Mouse (Mus musculus): ENCODE measurements around the gene Ctnna3. TPM values are rescaled to one million over a fixed set of nuclear protein-coding genes. Genes with fewer than 3 reads are reported as not detected.

The Ctnna3 gene
- total and polyA plus RNA-seq, 3 experiments = not detected

DNA sequence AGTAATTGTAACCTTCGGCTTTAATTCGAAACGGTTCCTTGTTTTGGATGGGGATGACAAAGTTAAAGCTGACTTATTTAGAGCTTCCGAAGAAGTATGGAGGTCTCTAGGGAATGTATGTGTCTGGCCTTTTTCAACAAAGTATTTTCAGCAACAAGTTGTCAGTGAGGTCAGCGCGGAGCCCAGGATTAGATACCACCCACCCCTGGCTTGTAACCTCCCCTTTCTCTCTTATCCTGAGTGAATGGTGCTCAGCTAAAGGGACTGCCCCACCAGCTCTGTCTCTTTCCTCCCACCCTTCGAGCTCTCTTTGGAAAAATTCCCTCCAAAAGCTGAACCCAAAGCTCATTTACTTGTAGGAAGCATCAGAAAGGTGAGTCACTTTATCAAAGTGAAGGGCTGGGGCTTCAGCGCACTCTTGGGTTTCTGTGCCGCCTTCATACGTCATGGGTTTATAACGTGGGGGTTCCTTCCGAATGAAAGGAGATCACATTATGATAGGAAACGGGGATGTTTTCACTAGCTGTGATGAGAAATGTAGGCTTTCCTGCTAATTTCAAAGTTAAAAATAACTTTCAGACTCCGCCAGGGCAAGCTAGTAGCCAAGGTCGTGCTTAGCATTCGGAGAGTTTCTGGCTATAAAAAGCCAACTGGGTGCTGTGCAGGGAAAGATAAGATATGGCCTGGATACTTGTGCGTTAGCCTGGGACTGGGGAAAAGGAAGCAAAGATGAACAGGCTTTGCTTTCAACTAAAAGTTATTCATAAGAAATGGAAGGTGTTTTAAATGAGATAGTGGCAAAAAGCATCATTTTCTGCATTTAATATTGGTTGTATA is 27.6 kb downstream of the Ctnna3 start:
- Histone ChIP-seq H3K36me3 (ENCODE audit: control insufficient read depth in 1 of 2, insufficient read depth in 2 of 2, low read length in 2 of 2) (peaks cover 0 to 8% of the 10 kb centered on the region in 2 experiments; a peak in 2 of 4 replicates), H3K9me3 (replicated peaks; ENCODE audit: insufficient read depth, low read length) (no peaks in the 10 kb centered on the region), H3K9ac (ENCODE audit: control insufficient read depth, low read depth, low read length, poor library complexity, severe bottlenecking) (no peak overlapping the region), H3K79me2 (ENCODE audit: control insufficient read depth, insufficient read depth, low read length, poor library complexity) (no peaks in the 10 kb centered on the region), H3K27ac (ENCODE audit: control insufficient read depth, low read depth, low read length) (no peak overlapping the region), H3K27me3 (ENCODE audit: control insufficient read depth in 1 of 2, insufficient read depth in 2 of 2, low read length in 2 of 2) (peaks cover 2 to 6% of the 10 kb centered on the region in 2 experiments), H3K4me3 (ENCODE audit: control insufficient read depth in 1 of 2, insufficient read depth in 1 of 2, low read depth in 2 of 2, low read length in 2 of 2) (no peak overlapping the region), H3K4me1 (ENCODE audit: control insufficient read depth in 1 of 2, insufficient read depth in 2 of 2, low read length in 2 of 2) (peaks cover 4 to 22% of the 10 kb centered on the region in 2 experiments; a peak in 3 of 4 replicates)
- TF ChIP-seq TAL1 (IDR thresholded peaks at IDR 0.05; ENCODE audit: low read length) (peak; percentile 28; the same call in 1 of the 2 replicates), NELFE (IDR thresholded peaks at IDR 0.05; ENCODE audit: low read depth, low read length) (no peak), TCF12 (IDR thresholded peaks at IDR 0.05; ENCODE audit: low read depth, low read length) (0 out of 2 replicates have a peak, but pooled peaks have one; percentile 25), EP300 (IDR thresholded peaks at IDR 0.05; ENCODE audit: low read depth in 1 of 2, low read length in 2 of 2) (no peak), GATA1 (IDR thresholded peaks at IDR 0.05; ENCODE audit: low read depth, low read length) (peak; percentile 52; the same call in 1 of the 2 replicates), ETS1 (IDR thresholded peaks at IDR 0.05; ENCODE audit: low read depth, low read length) (no peak)
- DNase-seq (ENCODE audit: low read depth, low spot score) = peak; percentile 40

- Histone ChIP-seq H3K9me3 (replicated peaks; ENCODE audit: insufficient read depth, low read length) (no peaks in the 10 kb centered on the region), H3K79me2 (ENCODE audit: control insufficient read depth, insufficient read depth, low read length, poor library complexity) (no peaks in the 10 kb centered on the region), H3K27ac (ENCODE audit: control insufficient read depth, low read depth, low read length) (no peak overlapping the region), H3K27me3 (ENCODE audit: control insufficient read depth in 1 of 2, insufficient read depth in 2 of 2, low read length in 2 of 2) (peaks cover 2 to 10% of the 10 kb centered on the region in 2 experiments), H3K9ac (ENCODE audit: control insufficient read depth, low read depth, low read length, poor library complexity, severe bottlenecking) (no peak overlapping the region), H3K4me1 (ENCODE audit: control insufficient read depth in 1 of 2, insufficient read depth in 2 of 2, low read length in 2 of 2) (peaks cover 2 to 9% of the 10 kb centered on the region in 2 experiments; a peak in 3 of 4 replicates), H3K36me3 (ENCODE audit: control insufficient read depth in 1 of 2, insufficient read depth in 2 of 2, low read length in 2 of 2) (no peaks in the 10 kb centered on the region; a peak in 2 of 4 replicates), H3K4me3 (ENCODE audit: control insufficient read depth in 1 of 2, insufficient read depth in 1 of 2, low read depth in 2 of 2, low read length in 2 of 2) (no peak overlapping the region)
- TF ChIP-seq ZKSCAN1 (IDR thresholded peaks at IDR 0.05; ENCODE audit: low read depth, low read length) (no peak), EP300 (IDR thresholded peaks at IDR 0.05; ENCODE audit: low read depth in 1 of 2, low read length in 2 of 2) (no peak), RCOR1 (IDR thresholded peaks at IDR 0.05; ENCODE audit: low read depth, low read length) (no peak), MEF2A (IDR thresholded peaks at IDR 0.05; ENCODE audit: extremely low read depth, insufficient replicate concordance, low read depth, low read length, poor library complexity, severe bottlenecking) (no peak)
- DNase-seq (ENCODE audit: low read depth, low spot score) = no peak
These were observed 31.0 kb downstream of the Ctnna3 start for GRCm38 (mm10) chr10:63460935-63461334.

DNA sequence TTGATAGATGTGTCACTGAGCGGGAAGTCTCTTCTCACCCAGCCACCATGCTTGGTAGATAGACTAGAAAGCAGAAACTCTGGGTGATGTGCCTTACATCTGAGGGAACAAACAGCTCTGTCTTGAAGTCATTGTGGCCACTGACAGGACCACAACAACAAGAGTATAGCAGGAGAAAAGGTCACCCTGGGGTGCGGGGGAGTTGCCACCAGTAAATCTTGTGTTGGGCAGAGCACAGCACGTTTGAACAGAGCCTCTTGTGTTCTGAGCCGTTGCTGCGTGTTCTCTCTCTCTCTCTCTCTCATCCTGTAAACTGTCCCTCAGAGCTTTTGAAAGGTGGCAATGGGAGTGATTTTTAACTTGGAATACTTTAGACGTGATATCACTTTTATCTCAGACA is 42.6 kb downstream of the Ctnna3 start:
- Histone ChIP-seq H3K4me1 (ENCODE audit: control insufficient read depth in 1 of 2, insufficient read depth in 2 of 2, low read length in 2 of 2) (no peaks in the 10 kb centered on the region), H3K27me3 (ENCODE audit: control insufficient read depth in 1 of 2, insufficient read depth in 2 of 2, low read length in 2 of 2) (peaks cover 0 to 1% of the 10 kb centered on the region in 2 experiments; a peak in 2 of 4 replicates), H3K9ac (ENCODE audit: control insufficient read depth, low read depth, low read length, poor library complexity, severe bottlenecking) (no peak overlapping the region), H3K9me3 (replicated peaks; ENCODE audit: insufficient read depth, low read length) (no peaks in the 10 kb centered on the region), H3K79me2 (ENCODE audit: control insufficient read depth, insufficient read depth, low read length, poor library complexity) (no peaks in the 10 kb centered on the region), H3K4me3 (ENCODE audit: control insufficient read depth in 1 of 2, insufficient read depth in 1 of 2, low read depth in 2 of 2, low read length in 2 of 2) (no peak overlapping the region), H3K36me3 (ENCODE audit: control insufficient read depth in 1 of 2, insufficient read depth in 2 of 2, low read length in 2 of 2) (no peaks in the 10 kb centered on the region), H3K27ac (ENCODE audit: control insufficient read depth, low read depth, low read length) (no peak overlapping the region)
- no peak for DNase-seq (ENCODE audit: low read depth, low spot score)
- TF ChIP-seq ZNF384 (IDR thresholded peaks at IDR 0.05; ENCODE audit: low read depth, low read length) = no peak
- no peak for TF ChIP-seq GATA1 (IDR thresholded peaks at IDR 0.05; ENCODE audit: low read depth, low read length)
- TF ChIP-seq KAT2A (conservative IDR thresholded peaks at IDR 0.05; ENCODE audit: low read depth, low read length) = no peak
- TF ChIP-seq TAL1 (IDR thresholded peaks at IDR 0.05; ENCODE audit: low read length) = no peak
- TF ChIP-seq E2F4 (IDR thresholded peaks at IDR 0.05; ENCODE audit: borderline replicate concordance, low read depth, low read length) = no peak
- no peak for TF ChIP-seq GABPA (IDR thresholded peaks at IDR 0.05; ENCODE audit: low read depth, low read length)
- no peak for TF ChIP-seq RCOR1 (IDR thresholded peaks at IDR 0.05; ENCODE audit: low read depth, low read length)
- no peak for TF ChIP-seq ZKSCAN1 (IDR thresholded peaks at IDR 0.05; ENCODE audit: low read depth, low read length)
- TF ChIP-seq POLR2A (IDR thresholded peaks at IDR 0.05; ENCODE audit: control insufficient read depth in 1 of 2, insufficient read depth in 1 of 2, low read depth in 1 of 2, low read length in 2 of 2, poor library complexity in 1 of 2) = no peak
- TF ChIP-seq ZMIZ1 (IDR thresholded peaks at IDR 0.05; ENCODE audit: low read depth, low read length) = no peak
- TF ChIP-seq TCF12 (IDR thresholded peaks at IDR 0.05; ENCODE audit: low read depth, low read length) = no peak
- TF ChIP-seq TBP (IDR thresholded peaks at IDR 0.05; ENCODE audit: low read depth, low read length) = no peak
- no peak for TF ChIP-seq CHD2 (IDR thresholded peaks at IDR 0.05; ENCODE audit: low read length)
- no peak for TF ChIP-seq MEF2A (IDR thresholded peaks at IDR 0.05; ENCODE audit: extremely low read depth, insufficient replicate concordance, low read depth, low read length, poor library complexity, severe bottlenecking)
- TF ChIP-seq UBTF (IDR thresholded peaks at IDR 0.05; ENCODE audit: borderline replicate concordance, insufficient read depth, low read depth, low read length) = no peak
- TF ChIP-seq BHLHE40 (IDR thresholded peaks at IDR 0.05; ENCODE audit: borderline replicate concordance, low read depth, low read length) = no peak
- no peak for TF ChIP-seq SIN3A (IDR thresholded peaks at IDR 0.05; ENCODE audit: low read length)
- TF ChIP-seq POLR2AphosphoS2 (IDR thresholded peaks at IDR 0.05; ENCODE audit: low read length) = no peak
